Mouse (Mus musculus): ENCODE data around the gene Gsta3. TPM values are rescaled to one million over a fixed set of nuclear protein-coding genes. Genes with fewer than 3 reads are reported as not detected.

Gene Gsta3
- total and polyA plus RNA-seq, 3 experiments, result 5.0 to 12.2 (median 9.9) TPM

DNA sequence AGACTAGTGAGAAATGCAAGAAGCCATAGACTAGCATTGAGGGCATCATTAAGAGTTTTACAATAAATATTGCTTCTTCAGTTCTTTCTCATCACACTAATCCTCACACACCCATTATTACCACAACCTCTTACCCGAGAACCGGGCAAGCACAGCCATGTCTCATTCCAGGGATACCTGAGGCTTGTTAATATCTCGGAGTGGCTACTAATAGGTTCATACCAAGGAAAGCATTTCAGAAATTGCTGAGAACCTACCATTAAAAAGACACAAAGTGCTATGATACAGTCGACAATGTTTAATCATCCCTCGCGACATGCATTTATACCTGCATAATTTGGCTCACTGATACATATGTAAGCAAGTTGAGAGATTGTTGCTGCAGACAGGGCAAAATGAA is 5.0 kb upstream of the Gsta3 start:
- intact Hi-C loops (cut with DNase I), result no loop called here
- Histone ChIP-seq H3K4me1 (ENCODE audit: control insufficient read depth, insufficient read depth, low read length) (no peaks in the 10 kb centered on the region; the same call in 1 of the 2 replicates), H3K27ac (no peak overlapping the region), H3K79me2 (replicated peaks; ENCODE audit: control insufficient read depth, insufficient read depth, low read length) (no peaks in the 10 kb centered on the region), H3K27me3 (ENCODE audit: control insufficient read depth, insufficient read depth, low read length) (no peaks in the 10 kb centered on the region), H3K9ac (ENCODE audit: low read depth, low read length) (no peak overlapping the region), H3K36me3 (ENCODE audit: control insufficient read depth, insufficient read depth, low read length) (no peaks in the 10 kb centered on the region), H3K4me3 (no peak overlapping the region)
- TF ChIP-seq POLR2A (IDR thresholded peaks at IDR 0.05; ENCODE audit: insufficient read depth, low read depth, low read length) (no peak), EP300 (IDR thresholded peaks at IDR 0.05; ENCODE audit: insufficient read depth, low read depth, low read length) (no peak), CTCF (IDR thresholded peaks at IDR 0.05) (no peak)
- 89% methylated on average over 6 of the region's 6 CpGs for WGBS
- no peak for DNase-seq

DNA sequence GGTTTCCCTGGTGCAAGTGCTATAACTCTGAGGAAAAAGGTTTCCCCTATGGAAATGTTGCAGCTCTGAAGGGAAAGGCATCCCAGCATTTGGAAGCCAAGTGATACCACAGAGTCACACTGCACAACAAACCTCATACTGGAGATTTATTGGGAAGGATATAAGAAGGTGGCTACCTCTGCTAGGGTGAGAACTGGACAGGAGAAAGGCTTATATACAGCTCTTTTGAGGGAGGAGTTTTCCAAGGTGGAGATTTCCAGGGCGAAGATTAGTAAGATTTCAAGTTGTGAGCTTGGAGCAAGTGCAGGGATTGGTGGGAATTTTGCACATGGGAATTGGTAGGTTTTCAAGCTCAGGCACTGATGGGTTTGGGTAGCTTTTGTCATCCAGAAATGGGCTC is 707 bp downstream of the Gsta3 start:
- H3K4me1 ChIP-seq (ENCODE audit: control insufficient read depth, insufficient read depth, low read length), result no peaks in the 10 kb centered on the region
- H3K4me3 ChIP-seq, result no peak overlapping the region
- intact Hi-C loops (cut with DNase I), result no loop called here
- 0 out of 2 replicates have a peak overlapping the region, but pooled peaks have one; percentile 25 for H3K9ac ChIP-seq (ENCODE audit: low read depth, low read length)
- TF ChIP-seq EP300 (IDR thresholded peaks at IDR 0.05; ENCODE audit: insufficient read depth, low read depth, low read length) (no peak), CTCF (IDR thresholded peaks at IDR 0.05) (no peak), POLR2A (IDR thresholded peaks at IDR 0.05; ENCODE audit: insufficient read depth, low read depth, low read length) (no peak)
- H3K36me3 ChIP-seq (ENCODE audit: control insufficient read depth, insufficient read depth, low read length), result no peaks in the 10 kb centered on the region
- no peaks in the 10 kb centered on the region for H3K27me3 ChIP-seq (ENCODE audit: control insufficient read depth, insufficient read depth, low read length)
- DNase-seq, result no peak
- no peaks in the 10 kb centered on the region for H3K79me2 ChIP-seq (replicated peaks; ENCODE audit: control insufficient read depth, insufficient read depth, low read length)
- H3K27ac ChIP-seq, result no peak overlapping the region
- WGBS, result 56% methylated on average over 1 of the region's 1 CpGs

DNA sequence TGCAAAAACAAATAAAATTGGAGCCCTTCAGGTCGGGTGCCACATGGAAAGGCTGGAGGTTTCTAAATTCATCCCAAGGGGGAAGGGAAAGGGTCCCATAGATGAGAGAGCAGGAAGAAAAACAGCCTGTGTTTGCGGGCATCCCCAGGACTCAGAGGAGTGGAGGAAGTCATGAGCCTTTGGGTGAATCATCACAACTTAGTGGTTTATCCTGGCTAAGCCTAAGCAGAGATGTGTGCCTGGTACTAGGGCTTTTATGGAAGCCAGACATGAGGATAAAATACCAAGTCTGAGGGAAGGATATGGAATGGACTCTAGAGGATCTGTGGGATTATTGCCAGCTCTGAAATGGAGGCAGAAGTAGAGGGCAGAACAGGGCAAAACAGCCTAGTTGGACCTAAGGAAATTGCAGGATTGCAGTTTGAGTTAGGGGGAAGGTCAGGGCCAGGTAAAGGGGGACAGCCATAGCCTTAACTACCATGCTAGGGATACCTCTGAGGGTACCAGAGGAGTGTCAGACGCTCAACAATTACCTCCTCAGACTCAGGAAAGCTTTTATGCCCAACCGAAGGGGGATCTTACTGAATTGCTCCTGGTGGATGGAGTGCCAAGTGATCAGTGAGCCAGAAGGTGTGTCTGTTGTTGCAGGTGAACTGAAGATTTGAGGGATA is 4.0 kb downstream of the Gsta3 start:
- Histone ChIP-seq H3K27me3 (ENCODE audit: control insufficient read depth, insufficient read depth, low read length) (no peaks in the 10 kb centered on the region; the same call in 1 of the 2 replicates), H3K9ac (ENCODE audit: low read depth, low read length) (no peak overlapping the region), H3K79me2 (replicated peaks; ENCODE audit: control insufficient read depth, insufficient read depth, low read length) (no peaks in the 10 kb centered on the region), H3K4me3 (no peak overlapping the region), H3K4me1 (ENCODE audit: control insufficient read depth, insufficient read depth, low read length) (no peaks in the 10 kb centered on the region), H3K36me3 (ENCODE audit: control insufficient read depth, insufficient read depth, low read length) (no peaks in the 10 kb centered on the region), H3K27ac (no peak overlapping the region)
- WGBS, result 56% methylated on average over 4 of the region's 4 CpGs
- no peak for TF ChIP-seq EP300 (IDR thresholded peaks at IDR 0.05; ENCODE audit: insufficient read depth, low read depth, low read length)
- TF ChIP-seq CTCF (IDR thresholded peaks at IDR 0.05), result no peak
- no peak for TF ChIP-seq POLR2A (IDR thresholded peaks at IDR 0.05; ENCODE audit: insufficient read depth, low read depth, low read length)
- DNase-seq, result no peak
- intact Hi-C loops (cut with DNase I), result no loop called here

DNA sequence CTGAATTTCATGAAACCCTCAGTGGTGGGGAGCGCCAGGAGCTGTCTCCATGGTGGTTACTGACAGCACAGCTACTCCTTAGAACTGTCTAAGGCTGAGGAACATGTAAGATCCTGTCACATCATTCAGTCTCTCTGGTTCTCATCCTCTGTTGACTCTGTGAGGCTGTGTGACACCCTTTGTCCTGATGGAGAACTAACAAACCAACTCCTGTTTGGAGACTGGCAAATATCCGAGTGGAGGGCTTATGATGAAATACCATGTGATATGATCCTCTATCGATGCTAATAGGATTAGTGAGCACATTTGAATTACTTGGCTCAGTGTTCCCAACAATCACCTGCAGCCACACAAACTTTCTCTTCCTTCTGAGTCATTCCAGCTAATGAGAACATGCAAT is 5.7 kb downstream of the Gsta3 start:
- TF ChIP-seq EP300 (IDR thresholded peaks at IDR 0.05; ENCODE audit: insufficient read depth, low read depth, low read length), result no peak
- no peak overlapping the region for H3K27ac ChIP-seq

DNA sequence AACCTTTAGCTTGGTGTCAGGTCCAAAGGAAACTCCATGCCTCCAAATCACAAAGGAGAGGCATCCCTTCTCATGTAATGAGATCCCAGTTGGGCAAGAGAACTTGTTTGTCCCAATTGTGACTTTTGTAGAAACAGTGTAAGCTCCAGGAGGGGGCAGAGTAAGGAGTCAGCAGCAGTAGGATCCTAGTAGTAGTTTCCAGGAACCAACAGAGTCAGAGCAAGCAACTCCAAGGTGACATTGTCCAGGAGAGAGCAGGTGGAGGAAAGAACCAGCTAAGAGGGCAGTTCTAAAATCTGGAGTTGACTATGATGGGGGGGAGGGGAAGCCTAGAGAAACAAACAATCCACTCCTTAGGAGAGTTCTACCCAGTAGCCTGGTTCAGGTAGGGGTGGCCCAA is 7.5 kb downstream of the Gsta3 start:
- no peak for DNase-seq
- Histone ChIP-seq H3K79me2 (replicated peaks; ENCODE audit: control insufficient read depth, insufficient read depth, low read length) (no peaks in the 10 kb centered on the region), H3K36me3 (ENCODE audit: control insufficient read depth, insufficient read depth, low read length) (no peaks in the 10 kb centered on the region), H3K4me1 (ENCODE audit: control insufficient read depth, insufficient read depth, low read length) (no peaks in the 10 kb centered on the region), H3K27ac (no peak overlapping the region), H3K27me3 (ENCODE audit: control insufficient read depth, insufficient read depth, low read length) (no peaks in the 10 kb centered on the region; the same call in 1 of the 2 replicates), H3K4me3 (no peak overlapping the region), H3K9ac (ENCODE audit: low read depth, low read length) (no peak overlapping the region)
- intact Hi-C loops (cut with DNase I), result no loop called here
- TF ChIP-seq EP300 (IDR thresholded peaks at IDR 0.05; ENCODE audit: insufficient read depth, low read depth, low read length) (no peak), CTCF (IDR thresholded peaks at IDR 0.05) (no peak), POLR2A (IDR thresholded peaks at IDR 0.05; ENCODE audit: insufficient read depth, low read depth, low read length) (no peak)

More for the DNA sequence above, 5.7 kb downstream of the Gsta3 start:
- Histone ChIP-seq H3K4me1 (ENCODE audit: control insufficient read depth, insufficient read depth, low read length) (no peaks in the 10 kb centered on the region), H3K4me3 (no peak overlapping the region), H3K36me3 (ENCODE audit: control insufficient read depth, insufficient read depth, low read length) (no peaks in the 10 kb centered on the region), H3K79me2 (replicated peaks; ENCODE audit: control insufficient read depth, insufficient read depth, low read length) (no peaks in the 10 kb centered on the region), H3K27me3 (ENCODE audit: control insufficient read depth, insufficient read depth, low read length) (no peaks in the 10 kb centered on the region; the same call in 1 of the 2 replicates), H3K9ac (ENCODE audit: low read depth, low read length) (no peak overlapping the region)
- intact Hi-C loops (cut with DNase I), result no loop called here
- no peak for DNase-seq
- 70% methylated on average over 3 of the region's 3 CpGs for WGBS

DNA sequence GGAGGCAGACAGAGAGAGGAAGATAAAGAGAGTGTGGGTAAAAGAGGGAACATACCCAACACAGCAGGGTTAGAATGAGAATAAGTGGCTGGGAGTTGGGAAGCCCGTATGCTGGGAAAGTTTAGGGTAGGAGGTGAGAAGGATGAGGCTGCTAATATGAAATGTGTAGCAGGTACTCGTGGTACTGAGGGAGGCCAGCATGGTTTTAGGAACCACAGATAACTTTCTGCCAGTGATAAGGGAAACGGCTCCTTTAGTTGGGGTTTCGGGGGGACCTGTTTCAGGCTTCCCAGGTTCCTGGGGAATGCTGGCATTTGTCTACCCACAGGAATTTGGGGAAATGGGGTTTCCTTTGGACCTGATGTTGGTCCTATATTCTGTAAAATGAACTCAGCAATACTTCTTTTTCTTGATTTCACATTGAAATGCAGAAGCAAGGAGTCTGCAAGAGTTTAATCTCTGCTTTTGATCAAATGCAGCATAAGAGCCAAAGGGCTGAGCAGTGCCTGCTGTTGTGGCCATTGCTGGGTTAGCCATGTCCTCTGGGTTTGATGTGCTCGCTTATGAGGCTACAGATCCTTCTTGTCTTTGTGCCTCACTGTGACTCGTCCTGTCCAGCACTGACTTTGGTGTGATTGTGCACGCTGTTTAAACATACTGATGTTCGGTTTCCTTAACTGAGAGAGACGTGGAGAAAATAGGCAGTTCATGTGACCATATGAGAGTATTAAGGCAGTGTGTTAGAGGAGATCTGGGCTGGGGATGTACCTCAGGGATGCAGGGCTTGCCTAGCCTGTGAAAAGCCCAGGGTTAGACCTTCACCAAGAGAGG is 8.4 kb downstream of the Gsta3 start:
- Histone ChIP-seq H3K4me1 (ENCODE audit: control insufficient read depth, insufficient read depth, low read length) (no peaks in the 10 kb centered on the region), H3K27me3 (ENCODE audit: control insufficient read depth, insufficient read depth, low read length) (no peaks in the 10 kb centered on the region; the same call in 1 of the 2 replicates), H3K36me3 (ENCODE audit: control insufficient read depth, insufficient read depth, low read length) (no peaks in the 10 kb centered on the region), H3K27ac (no peak overlapping the region), H3K9ac (ENCODE audit: low read depth, low read length) (no peak overlapping the region), H3K79me2 (replicated peaks; ENCODE audit: control insufficient read depth, insufficient read depth, low read length) (no peaks in the 10 kb centered on the region), H3K4me3 (no peak overlapping the region)
- no peak for DNase-seq
- intact Hi-C loops (cut with DNase I), result no loop called here
- TF ChIP-seq POLR2A (IDR thresholded peaks at IDR 0.05; ENCODE audit: insufficient read depth, low read depth, low read length) (no peak), EP300 (IDR thresholded peaks at IDR 0.05; ENCODE audit: insufficient read depth, low read depth, low read length) (no peak), CTCF (IDR thresholded peaks at IDR 0.05) (no peak)
- 72% methylated on average over 9 of the region's 9 CpGs for WGBS
